Mouse (Mus musculus) gastrocnemius, postnatal 4 days (tissue): ENCODE measurements around the gene Cab39. TPM values are rescaled to one million over a fixed set of nuclear protein-coding genes. Genes with fewer than 3 reads are reported as not detected.

Source experiments
- DNase-seq, 2 experiments: peaks; one replicate each; pipeline ENCODE4 v3.0.0; 2021 to 2022; ENCODE audit warnings: low spot score in 2 of 2, mixed read lengths in 2 of 2
- microRNA-seq: library from miRNA; unstranded; fragments of <30 nt; microRNA quantifications from one replicate; pipeline ENCODE4 v1.2.0, GENCODE M21; 2021
- total RNA-seq, 2 experiments: library from RNA; stranded (reverse); gene quantifications; 2 replicates each; pipeline ENCODE4 v1.2.3; 2021

Gene Cab39
- total RNA-seq, 2 experiments from 2014 or later, result 75.5 to 75.6 TPM

DNA sequence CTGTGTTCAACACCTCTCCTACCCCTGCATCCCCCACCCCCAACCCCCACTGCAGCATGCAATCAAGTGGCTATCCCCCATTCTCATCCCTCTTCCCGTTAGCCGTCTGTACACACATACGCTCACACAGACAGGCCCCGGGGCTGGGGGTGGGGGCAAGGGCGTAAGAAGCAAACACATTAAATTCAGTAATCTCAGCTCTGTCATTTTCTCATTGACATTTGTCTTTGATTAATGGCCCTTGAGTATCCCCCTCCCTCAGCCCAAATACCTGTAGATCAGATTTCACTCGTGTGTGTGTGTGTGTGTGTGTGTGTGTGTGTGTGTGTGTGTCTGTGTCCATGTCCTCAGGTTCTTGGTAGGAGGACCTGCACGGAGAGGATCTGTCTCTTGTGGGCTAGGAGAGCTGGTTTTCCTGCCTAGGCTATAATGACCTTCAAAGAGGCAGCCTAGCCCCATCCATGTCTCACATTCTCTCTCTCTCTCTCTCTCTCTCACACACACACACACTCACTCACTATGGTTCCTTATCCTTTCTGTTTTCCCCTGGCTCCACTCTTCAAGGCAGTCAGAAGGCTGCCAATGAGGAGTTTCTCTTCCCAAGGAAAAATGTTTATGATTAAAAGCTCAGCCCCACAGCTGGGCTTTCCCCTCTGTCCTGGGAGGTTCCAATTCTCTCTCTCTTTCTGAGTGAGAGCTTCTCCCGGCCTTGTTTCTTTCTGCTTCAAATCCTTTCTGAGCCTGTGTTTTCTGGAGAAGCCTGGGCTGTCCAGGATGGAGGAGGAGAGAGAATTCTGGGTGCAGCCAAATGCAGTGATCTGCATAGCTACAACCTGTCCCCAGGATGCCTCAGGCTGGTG lies 104.9 kb downstream of the Cab39 start:
- DNase-seq, result no peak

DNA sequence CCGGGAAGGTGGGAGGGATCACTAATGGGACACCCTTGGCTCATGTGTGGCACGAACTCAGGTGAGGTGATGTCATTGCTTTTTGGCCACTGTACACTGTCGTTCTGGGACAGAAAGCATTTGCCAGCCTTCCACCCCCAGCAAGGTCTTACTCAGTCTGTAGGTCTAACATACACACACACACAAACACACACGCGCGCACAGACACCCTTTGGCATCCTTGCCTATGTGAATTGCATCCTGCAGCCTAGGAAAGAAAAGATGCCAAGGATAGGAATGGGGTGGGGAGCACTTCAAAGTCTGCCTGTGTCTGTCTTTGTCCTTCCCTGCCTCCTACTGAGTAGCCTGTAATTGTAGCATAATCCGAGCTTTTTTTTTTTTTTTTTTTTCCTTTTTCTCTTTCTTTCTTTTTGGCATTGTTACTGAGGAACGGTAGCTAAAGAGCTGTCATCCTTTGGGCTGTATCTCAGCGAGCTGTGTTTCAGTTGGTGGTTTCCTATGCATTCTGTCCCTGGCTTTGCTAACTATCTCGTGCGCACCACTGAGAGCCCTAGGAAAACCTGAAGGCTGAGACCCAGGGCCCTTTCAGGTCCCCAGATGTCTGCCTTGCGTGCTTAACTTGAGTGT lies 105.6 kb downstream of the Cab39 start:
- DNase-seq, result no peak

DNA sequence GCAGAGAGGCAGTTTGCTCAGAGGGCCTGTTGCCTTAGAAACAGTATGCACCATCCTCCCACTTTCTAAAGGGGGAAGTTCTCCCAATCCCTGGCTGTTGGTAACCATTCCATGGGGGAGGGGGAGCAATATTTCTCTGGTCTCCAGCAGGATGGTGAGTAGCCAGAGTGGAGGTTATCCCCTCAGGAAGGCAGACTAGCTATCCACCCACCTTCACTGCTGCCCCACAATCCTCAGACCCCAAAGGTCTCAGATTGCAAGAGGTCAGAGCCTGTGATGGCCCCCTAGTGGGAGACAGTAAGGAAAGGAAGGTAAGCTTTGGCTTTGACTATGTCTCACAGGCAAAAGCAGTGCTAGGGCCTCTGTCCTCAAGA lies 106.1 kb downstream of the Cab39 start:
- no peak for DNase-seq

DNA sequence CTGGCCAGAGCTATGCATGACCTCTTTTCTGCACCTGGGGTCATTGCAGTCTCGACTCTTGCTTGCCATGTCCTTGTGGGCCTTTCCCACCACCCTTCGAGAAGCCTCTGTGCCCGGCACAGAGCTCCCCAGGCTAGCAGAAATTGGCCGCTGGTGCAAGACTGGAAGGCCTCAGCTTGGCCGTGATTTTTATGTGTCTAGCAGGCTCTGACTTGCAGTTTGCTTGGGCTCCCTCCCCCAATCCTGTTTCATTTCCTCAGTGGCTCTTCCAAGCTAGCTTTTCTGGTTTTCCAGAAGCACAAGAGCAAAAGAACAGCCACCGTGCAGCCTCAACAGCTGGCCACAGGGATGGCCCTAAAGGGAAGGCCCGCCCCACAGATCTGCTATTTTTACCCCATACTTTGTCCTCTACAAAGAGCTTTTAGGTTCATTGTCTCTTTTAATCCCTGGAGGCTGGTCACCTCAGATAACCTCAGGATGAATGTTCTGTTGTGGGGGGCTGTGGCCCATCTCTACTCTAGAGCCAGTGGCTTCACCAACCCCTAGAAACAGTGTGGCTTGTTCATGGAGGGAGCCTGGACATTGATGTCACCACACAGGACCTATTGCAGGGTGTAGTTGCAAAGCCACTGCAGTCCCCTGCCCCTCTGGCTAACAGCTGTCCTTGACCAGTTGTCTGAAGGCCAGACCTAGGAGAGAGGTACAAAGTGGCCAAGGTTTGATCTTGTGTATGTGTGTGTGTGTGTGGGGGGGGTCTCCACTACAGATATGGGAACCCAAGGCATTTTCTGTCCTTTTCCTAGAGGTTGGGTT lies 107.5 kb downstream of the Cab39 start:
- no peak for DNase-seq

Small RNA genes lying within 50 kb of the gene (microRNA-seq; reads per million reads assigned to microRNA genes)
- gene Gm25472 (not detected), gene Mir8096 (not detected)

Other genes starting within 250 kb of the Cab39 start
- not detected for gene G530012D18Rik, start 217.8 kb upstream of the Cab39 start, total RNA-seq
- 1 to 10 TPM; 1.1 to 2.0 TPM for gene Sp110, start 194.6 kb upstream of the Cab39 start, total RNA-seq
- 1 to 10 TPM in 1 of 2 experiments, under 1 TPM in 1; 0.86 to 1.5 TPM for gene Sp140, start 193.1 kb upstream of the Cab39 start, total RNA-seq
- 1 to 10 TPM; 1.5 to 2.0 TPM for gene Sp100, start 143.5 kb upstream of the Cab39 start, total RNA-seq
- gene A630001G21Rik, start 14.8 kb upstream of the Cab39 start, total RNA-seq, result 1 to 10 TPM in 1 of 2 experiments, under 1 TPM in 1; 0.98 to 1.1 TPM
- gene Itm2c, start 100.8 kb downstream of the Cab39 start, total RNA-seq, result 10 to 100 TPM; 79.6 to 80.8 TPM
- gene 4933407L21Rik, start 135.0 kb downstream of the Cab39 start, total RNA-seq, result under 1 TPM; 0.39 to 0.96 TPM
- gene Gpr55, start 167.6 kb downstream of the Cab39 start, total RNA-seq, result not detected
- gene Spata3, start 223.4 kb downstream of the Cab39 start, total RNA-seq, result not detected